Mouse (Mus musculus): ENCODE measurements around the gene Gprin1. TPM values are rescaled to one million over a fixed set of nuclear protein-coding genes. Genes with fewer than 3 reads are reported as not detected.

Gene Gprin1
- polyA plus RNA-seq (2012; rRNA removed), result 0.91 and 1.1 TPM in 2 replicates

DNA sequence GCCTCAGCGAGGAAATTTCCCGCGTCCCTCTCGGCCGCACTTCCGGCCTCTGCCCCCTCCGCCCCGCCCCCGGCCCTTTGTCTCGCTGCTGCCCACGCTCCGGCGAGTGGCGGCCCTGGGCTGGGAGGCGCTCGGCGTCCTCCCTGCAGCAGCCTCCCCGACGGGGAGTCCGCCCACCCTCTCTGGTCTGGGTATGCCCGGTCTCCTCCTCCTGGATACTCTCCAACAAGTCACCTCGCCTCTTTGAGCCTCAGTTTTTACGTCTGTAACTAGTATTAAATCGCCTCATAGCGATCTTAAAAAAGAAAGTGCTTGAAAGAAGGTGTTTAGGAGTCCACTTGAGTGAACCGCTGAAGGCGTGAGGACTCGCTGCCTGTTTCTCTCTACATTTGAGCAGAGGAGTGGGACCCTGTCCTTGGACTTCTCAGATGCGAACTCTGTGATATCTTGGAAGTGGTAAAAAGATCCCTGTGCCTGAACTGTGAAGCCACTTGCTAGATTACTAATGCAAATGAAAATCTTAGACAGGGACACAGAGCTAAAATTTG, at the start of gene Gprin1:
TSS of gene Gprin1 (minus strand) at position 11 of the 548 bp plus-strand sequence.

GRCm38 (mm10) chr13:54788740-54789560, 39.3 kb upstream of the Gprin1 start, which contains the start of gene Tspan17:
Gene Tspan17 (plus strand): TSS chr13:54789377.

DNA sequence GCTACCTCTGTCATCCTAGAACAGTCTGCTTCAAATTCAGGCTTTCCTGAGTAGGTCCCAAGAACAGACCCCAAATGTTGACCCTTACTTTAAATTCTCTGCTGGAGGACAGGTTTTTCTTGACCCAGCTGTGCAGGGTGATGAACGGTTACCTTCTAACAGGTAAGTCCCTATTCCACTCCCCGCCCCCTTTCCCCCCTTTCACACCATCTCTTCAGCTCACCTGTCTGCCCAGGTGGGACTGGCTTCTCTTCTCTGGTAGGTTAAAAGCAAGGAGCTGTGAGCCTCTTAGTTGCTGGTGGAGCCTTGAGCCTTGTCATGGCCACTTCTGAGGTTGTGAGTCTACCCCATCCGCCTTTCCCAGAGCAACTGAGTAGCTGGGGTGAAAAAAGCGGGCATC, 34.0 kb upstream of the Gprin1 start, which contains the start of gene Eif4e1b:
TSS of gene Eif4e1b (plus strand) at position 301 of the 400 bp plus-strand sequence.

GRCm38 (mm10) chr13:54766192-54766768, 16.6 kb upstream of the Gprin1 start, which contains the start of gene Sncb:
Gene Sncb (minus strand): TSS chr13:54766595.

DNA sequence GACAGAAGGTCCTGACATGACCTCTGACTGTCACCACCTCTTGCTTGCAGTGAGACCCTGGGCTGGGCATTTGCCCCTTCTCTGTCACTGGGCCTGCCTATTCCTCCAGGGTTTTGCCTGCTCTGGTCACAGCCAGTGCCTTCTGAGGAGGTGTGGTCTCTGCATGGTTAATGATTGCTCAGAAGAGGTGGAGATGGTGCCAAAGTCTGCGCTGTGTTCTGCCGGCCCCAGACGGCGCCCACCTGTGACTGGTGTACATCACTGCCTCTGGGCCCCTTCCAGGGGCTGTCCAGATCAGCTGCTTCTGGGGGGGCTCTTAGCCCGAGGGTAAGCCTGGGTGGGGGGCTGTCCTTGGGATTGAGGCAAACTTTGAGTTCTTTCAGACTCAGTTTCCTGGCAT, 48.4 kb downstream of the Gprin1 start, which contains the start of gene Cdhr2:
TSS of gene Cdhr2 (plus strand) at position 219 of the 400 bp plus-strand sequence.

DNA sequence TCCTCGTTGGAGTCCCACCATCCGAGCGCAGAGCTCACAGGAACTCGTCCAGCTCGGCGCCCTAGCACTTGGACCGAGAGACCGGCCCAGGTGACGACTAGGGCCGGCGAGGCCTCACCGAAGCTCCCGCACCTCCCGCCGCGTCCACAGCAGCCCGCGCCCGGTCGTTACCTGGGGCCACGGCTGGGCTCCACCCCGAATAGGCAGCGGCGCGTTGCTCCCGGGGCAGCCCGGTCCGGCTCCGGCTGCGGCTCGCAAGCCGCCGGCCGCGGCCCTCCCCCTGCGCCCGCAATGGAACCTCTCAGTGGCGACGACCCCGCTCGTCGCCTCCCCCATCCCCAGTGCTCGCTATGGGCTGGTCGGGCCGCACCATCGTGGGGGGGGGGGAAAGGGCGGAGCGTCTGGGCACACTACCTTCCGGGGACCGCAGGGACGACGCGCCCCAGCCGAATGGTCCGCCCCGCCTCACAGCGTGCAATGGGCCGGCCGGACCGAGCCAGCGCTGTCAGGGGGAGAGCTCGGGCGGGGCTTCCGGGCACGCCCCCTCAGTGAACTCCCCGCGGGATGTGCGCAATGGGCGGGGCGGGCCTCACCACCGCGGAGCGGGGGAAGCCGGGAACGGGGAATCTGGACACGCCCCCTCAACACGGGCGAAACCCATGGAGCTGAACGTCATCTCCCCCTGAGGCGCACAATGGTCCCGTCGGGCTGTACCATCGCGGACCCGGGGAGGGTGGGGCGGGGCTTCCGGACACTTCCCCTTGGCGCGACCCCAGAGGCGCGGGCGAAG, 55.9 kb downstream of the Gprin1 start, which contains the start of gene Rnf44:
TSS of gene Rnf44 (minus strand) at position 350 of the 790 bp plus-strand sequence.

Other genes starting within 250 kb of the Gprin1 start
- 11.6 and 12.0 TPM in 2 replicates for gene Simc1, start 246.1 kb downstream of the Gprin1 start, polyA plus RNA-seq (2012; rRNA removed)
- gene 4833439L19Rik, start 184.4 kb downstream of the Gprin1 start, polyA plus RNA-seq (2012; rRNA removed), result 111 and 117 TPM in 2 replicates
- 38.6 and 40.7 TPM in 2 replicates for gene Arl10, start 174.9 kb downstream of the Gprin1 start, polyA plus RNA-seq (2012; rRNA removed)
- 10.4 and 12.2 TPM in 2 replicates for gene Nop16, start 159.8 kb downstream of the Gprin1 start, polyA plus RNA-seq (2012; rRNA removed)
- gene Higd2a, start 159.7 kb downstream of the Gprin1 start, polyA plus RNA-seq (2012; rRNA removed), result 57.0 and 95.4 TPM in 2 replicates
- gene Cltb, start 138.5 kb downstream of the Gprin1 start, polyA plus RNA-seq (2012; rRNA removed), result 36.0 and 38.9 TPM in 2 replicates
- 21.5 and 24.4 TPM in 2 replicates for gene Faf2, start 128.1 kb downstream of the Gprin1 start, polyA plus RNA-seq (2012; rRNA removed)
- 295 and 422 TPM in 2 replicates for gene Rnf44, start 56.0 kb downstream of the Gprin1 start, polyA plus RNA-seq (2012; rRNA removed)
- 0.18 and 0.26 TPM in 2 replicates for gene Cdhr2, start 48.4 kb downstream of the Gprin1 start, polyA plus RNA-seq (2012; rRNA removed)
- 0.16 TPM in 1 of 2 replicates, not detected in the other for gene Sncb, start 16.7 kb upstream of the Gprin1 start, polyA plus RNA-seq (2012; rRNA removed)
- gene Eif4e1b, start 34.1 kb upstream of the Gprin1 start, polyA plus RNA-seq (2012; rRNA removed), result 19.3 and 22.6 TPM in 2 replicates
- 16.9 and 18.2 TPM in 2 replicates for gene Tspan17, start 39.5 kb upstream of the Gprin1 start, polyA plus RNA-seq (2012; rRNA removed)
- gene Unc5a, start 199.5 kb upstream of the Gprin1 start, polyA plus RNA-seq (2012; rRNA removed), result 5.5 and 7.9 TPM in 2 replicates

Data from ovary, adult 2 months (tissue).